Mouse (Mus musculus) heart, postnatal 4 days (tissue): ENCODE results near the gene Wfdc16. TPM values are rescaled to one million over a fixed set of nuclear protein-coding genes. Genes with fewer than 3 reads are reported as not detected.
A peak's percentile ranks its signal among the peaks of the same experiment; 100 is the strongest.

Experiments
- DNase-seq: peaks from one replicate; pipeline ENCODE4 v3.0.0; 2021
- total RNA-seq, 2 experiments: library from RNA; stranded (reverse); gene quantifications; 2 replicates each; pipeline ENCODE4 v1.2.3; 2021

The Wfdc16 gene
- not detected for total RNA-seq

DNA sequence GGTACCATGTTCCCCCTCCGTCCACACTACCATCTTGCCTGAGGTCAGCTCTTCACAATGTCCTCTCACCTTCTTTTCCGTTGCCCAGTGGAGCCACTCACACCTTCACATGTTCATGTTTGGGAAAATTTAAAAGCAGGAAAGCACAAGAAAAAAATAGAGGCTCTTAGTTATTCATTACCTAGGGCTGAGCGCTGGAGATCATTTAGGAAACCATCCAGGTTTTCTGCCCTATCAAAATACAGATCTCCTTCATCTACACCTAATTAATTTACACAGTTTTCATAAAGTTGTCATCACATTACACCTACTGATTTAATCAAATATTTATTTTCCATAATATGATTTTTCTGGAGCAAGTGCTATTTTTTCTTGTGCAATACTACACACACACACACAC lies at the start of gene Wfdc16:
TSS of gene Wfdc16 (minus strand) at position 101 of the 400 bp plus-strand sequence.
- DNase-seq, result no peak

DNA sequence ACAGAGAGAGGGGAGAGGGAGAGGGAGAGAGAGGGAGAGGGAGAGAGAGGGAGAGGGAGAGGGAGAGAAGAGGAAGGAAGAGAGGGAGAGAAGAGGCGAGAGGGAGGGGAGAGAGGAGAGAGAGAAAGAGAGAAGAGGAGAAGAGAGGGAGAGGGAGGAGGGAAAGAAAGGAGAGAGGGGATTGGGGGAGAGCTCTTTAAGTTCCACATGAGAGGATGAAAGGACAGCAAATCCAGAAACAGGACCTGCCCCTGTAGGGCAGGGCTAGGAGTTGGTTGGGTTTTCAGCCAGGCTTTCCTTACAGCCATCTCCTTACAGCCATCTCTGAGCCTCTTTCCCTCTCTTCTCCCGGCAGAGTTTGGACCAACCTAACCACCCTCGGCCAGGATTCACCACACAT lies 46.2 kb upstream of the Wfdc16 start, which contains the start of gene Wfdc13:
TSS of gene Wfdc13 (plus strand) at position 301 of the 400 bp plus-strand sequence.
- no peak for DNase-seq

DNA sequence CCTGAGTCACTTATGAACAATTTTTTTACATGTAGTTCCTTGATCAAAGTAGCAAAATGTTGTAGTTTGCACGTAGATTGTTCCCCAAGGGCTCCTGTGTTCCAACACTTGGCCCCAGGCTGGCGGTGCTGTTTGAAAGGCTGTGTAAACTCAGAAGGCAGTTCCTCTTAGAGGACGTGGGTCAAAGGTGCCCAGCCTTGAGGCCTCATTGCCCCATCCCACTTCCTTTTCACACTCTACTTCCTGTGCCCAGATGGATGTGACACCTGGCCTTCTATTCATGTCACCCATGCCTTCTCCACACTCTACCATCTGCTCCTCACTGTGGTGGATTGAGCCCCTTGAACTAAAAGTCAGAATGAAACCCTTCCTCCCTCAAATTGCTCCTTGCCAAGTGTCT lies 41.3 kb upstream of the Wfdc16 start:
- DNase-seq, result no peak

DNA sequence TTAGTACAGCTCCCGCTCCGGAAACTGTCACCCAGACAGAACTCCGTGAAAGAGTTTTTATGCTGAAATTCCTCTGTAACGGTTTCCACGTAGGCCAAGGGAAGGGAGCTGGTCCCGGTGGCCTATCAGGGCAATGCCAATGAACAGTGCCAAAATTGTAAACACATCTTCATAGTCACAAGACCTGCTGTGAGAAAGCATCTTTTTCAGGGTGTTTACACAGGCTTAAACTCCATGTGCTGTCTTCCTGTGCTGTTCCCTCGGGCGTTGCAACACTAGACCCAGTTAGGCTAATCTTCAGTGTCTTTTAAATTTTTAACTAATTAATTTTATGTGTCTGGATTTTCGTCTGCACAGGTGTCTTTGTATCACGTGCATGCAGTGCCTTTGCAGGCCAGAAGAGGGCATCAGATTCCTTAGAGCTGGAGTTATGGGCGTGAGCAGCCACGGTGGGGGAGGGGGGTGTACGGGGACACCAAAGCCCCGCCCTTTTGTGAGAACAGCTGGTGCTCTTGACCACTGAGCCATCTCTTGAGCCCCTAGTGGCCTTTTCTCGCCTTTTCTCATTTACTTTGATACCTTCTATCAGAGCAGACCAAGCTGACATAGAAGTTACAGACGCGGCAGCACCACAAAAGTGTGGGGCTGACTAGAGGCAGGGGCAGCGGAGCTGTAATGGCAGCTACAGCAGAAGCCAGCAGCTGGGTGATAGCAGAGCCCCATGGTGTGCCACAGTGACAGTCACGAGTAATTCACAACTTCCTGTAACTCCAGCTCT lies 40.4 kb upstream of the Wfdc16 start:
- DNase-seq, result peak; percentile 83

DNA sequence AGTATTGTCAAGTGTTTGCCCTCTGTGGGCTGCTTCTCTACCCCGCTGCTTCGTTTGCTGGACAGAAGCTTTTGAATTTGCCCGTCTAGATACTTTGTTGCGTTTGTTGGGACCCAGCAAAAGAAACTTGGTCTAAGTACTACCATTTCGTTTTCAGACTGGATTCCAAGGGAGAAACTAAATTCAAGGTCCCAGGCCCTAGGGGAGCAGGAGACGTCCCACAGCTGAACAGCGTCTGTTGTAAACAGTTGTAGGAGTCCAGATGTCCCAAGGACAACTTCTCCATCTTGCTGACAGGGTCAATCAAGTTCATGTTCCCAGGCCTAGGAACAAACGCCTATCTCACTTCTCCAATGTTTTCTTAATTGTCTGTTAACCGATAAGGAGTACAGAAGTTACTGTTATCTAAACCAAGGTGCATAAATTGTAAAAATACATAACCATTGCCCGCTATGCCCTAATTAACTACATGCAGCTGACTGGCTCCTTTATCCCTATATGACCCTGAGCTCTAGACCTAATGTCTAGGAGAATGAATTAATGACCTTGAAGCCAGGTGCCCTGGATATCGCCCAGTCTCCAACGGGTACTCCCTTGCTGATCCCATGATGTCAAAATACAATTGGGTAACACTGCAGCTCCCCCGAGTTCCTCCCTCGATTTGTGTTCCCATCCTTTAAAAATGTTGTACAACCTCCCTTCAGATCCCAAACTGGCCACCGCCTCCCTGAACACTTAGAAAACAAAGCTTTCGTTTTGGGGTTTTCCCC lies 38.5 kb upstream of the Wfdc16 start:
- no peak for DNase-seq

DNA sequence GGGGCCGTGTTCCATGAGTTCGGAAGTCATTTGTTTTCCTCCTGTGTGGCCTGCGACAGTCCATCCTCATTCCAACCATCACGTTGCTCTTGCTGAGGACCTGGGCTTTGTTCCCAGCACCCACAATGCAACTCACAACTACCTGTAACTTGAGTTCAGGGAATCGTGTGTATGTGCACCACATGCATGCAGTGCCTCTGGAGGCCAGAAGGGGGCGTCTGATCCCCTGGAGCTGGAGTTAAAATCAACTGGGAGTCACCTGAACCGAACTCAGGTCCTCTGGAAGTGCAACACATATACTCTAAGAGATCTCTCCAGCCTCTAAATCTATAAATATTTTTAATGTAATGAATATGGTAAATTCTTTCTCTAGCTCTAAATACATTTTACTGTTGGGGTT lies 37.5 kb upstream of the Wfdc16 start:
- DNase-seq, result no peak

DNA sequence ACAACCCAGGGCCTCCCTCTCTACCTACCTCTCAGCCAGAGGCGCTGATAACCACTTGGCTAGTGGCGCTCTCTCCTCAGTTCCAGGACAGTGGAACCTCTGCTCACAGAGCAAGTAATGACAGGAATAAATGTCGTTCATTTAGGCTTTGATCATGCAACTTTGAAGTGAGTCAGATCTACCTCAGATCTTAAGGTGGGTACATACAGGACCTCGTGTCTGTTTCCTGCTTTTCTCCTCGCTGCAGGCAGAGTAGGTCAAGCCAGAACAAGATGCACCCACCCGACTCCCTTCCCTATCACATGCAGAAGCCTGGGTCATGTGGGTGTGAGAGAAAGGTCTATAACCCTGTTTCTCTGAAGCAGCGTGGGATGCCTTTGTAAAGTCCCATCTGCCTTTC lies 35.4 kb upstream of the Wfdc16 start, which contains the start of gene Wfdc11:
TSS of gene Wfdc11 (minus strand) at position 101 of the 400 bp plus-strand sequence.
- no peak for DNase-seq

DNA sequence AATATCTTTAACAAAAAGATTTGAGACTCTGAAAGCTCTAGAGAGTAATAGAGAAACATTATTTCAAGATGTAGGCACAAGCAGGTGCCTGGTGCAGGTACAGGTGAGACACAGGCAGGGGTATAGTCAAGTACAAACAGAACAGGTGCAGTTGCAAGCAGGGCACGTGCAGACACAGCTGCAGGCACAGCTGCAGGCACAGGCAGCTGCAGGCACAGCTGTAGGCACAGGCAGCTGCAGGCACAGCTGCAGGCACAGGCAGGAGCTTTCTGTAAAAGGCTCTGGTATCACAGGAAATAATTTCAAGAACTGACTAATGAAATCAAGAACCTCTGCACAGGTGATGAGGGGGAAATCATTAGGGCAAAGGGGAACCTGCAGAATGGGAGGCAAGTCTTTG lies 32.3 kb upstream of the Wfdc16 start:
- DNase-seq, result no peak

DNA sequence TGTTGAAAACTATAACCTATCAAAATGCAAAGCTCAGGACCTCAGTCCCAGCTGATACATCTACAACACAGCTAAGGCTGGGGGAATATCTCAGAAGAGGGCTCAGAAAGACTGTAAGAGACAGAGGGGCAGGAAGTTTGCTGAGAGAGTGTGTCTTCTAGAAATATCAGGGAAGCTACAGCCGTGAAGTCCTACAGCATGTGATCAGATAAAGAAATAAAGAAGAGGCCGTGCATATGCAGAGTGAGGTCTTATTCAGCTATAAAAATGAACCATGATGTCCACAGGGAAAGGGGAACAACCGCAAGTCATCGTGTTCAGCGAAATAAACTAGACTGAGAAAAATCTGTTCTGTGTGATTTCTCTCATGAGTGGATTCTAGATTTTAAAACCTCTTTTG lies 31.7 kb upstream of the Wfdc16 start:
- DNase-seq, result no peak

DNA sequence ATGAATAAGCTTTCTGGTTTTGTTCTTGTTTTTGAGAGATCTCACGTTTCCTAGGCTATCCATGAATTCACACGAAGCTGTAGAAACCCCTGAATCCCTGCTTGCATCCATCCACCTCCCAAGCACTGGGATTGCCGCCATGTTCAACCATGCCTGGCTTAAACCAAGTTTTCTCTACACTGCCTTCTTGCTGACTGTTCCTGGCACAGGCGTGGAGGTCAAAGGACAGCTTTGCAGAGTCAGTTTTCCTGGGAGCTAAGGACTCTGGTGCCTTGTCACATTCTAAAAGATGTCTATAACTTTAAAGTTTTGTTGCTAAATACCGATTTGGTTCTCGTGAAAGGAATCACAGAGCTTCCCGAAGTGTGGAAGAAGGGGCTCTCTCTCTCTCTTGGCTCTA lies 26.3 kb upstream of the Wfdc16 start:
- no peak for DNase-seq

DNA sequence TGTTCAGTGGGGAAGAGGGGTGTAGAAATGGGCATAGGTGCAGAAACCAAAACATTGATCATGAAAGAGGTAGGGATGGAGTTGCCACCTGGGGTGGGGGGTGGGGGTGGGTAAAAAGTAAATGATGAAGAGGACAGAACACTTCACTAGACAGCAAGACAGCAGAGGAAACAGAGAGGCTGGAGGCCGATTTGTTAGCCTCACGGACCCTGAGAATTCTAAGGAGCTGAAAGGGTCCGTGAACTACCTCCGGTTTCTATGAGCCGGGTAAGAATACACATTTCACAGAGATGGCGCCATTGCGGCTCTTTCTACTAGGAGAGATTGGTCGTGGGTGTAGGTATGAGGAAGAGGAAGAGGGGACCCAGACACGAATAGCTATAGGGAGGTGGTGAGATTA lies 17.9 kb upstream of the Wfdc16 start, which contains the start of gene Wfdc9:
TSS of gene Wfdc9 (minus strand) at position 101 of the 400 bp plus-strand sequence.
- no peak for DNase-seq

DNA sequence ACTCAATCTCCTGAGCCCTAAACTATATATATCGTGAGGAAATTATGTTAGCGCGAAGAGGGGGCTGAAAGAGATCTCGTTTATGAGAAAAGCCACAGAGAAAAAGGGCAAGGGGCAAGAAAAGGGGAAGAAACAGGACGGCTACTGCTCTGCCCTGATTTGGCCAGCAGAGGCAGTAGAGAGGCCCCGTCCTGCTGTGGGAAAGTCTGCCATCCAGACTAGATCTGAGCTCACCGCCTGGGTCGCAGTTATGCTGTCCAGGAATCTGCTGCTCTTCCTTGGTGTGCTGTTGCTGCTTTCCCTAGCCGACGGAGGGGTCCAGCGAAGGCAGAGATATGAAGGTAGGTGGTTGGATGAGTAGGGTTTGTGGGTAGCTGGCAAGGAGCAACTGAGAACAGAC lies 17.3 kb upstream of the Wfdc16 start, which contains the start of gene Wfdc10:
TSS of gene Wfdc10 (plus strand) at position 189 of the 400 bp plus-strand sequence.
- peak; percentile 65 for DNase-seq

DNA sequence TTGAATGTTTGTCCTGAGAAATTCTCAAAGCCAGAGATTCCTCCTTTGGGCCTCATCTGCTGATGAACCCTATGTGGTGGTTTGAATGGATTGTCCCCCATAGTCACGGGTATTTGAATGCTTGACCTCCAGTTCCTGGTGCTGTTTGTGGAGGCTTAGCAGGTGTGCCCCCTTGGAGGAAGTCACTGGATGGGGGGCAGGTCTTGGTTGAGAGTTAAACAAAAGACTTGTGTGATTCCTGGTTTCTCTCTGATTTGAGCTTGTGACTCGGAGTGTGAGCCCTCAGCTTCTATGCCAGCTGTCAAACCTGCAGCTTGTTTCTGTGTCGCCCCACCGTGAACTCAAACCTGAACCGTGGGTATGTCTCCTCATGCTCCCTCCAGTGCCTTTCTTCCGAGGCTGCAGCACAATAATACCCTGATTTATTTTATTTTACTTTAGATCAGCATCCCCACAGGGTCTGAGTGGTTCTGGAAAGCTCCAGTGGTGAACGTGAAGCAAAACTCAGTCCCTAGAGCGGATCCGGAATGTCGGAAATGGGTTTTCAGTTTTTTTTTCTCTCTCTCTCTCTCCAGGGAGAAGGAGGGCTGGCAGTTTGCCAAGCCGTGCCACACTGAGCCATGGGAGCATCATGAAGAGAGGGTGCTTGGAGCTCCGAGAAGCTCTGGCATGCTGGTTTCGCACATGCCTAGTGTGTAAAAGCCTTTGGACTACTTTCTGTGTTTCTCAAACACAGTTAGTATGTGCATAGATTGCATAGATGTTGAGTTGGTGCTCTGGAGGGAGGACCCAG lies 3.5 kb upstream of the Wfdc16 start:
- peak; percentile 14 for DNase-seq

DNA sequence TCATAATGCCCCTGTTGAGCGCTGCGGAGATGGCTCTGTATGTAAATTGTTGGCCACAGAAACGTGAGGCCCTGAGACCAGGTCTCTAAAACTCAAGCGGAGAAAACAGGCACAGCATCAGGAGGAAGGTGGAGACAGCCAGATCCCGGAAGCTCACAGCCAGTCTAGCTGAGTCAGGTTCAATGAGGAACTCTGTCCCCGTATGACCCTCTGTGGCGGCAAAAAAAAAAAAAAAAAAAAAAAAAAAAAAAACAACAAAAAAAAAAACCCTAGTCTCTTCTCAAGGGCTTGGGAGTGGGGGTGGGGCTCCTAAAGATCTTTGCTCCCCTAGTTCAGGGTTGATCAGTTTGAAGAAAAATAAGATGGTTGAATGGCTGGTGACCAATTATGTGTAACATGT lies 2.5 kb upstream of the Wfdc16 start:
- DNase-seq, result no peak

DNA sequence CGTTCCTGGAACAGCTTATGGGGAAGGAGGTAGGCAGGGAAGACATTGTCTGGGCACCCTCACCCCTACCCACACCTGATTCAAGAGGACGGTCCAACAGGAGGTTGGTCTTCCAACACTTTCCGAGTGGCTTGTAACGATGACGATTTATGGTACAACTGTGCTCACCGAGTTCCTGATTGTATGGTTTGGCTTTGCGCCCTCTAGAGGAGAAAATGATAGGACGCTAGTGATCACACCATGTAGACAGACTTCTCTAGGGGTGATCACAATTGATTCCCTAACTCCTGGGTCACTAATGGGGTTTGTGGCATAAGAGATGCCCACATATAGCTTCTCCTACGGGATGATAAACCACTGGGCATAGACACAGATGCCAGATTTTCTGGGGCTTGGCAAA lies 3.3 kb downstream of the Wfdc16 start:
- no peak for DNase-seq

DNA sequence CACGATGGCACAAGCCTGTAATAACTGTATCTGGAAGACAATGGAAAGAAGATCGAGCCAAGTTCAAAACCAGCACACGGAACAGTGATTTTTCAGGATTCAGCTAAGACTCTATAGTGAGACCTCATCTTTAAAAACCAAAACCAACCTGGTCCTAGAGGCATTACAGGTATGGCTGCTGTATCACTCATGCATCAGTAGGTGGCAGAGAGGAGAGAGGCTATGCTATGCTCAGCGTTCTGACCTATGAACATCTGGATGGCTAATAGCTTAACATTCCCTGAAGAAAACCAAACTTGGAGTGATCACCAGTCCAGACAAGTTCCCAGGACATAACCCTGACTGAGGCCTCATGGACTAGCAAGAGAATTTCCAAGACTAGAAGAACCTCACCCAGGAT lies 16.8 kb downstream of the Wfdc16 start:
- DNase-seq, result no peak

DNA sequence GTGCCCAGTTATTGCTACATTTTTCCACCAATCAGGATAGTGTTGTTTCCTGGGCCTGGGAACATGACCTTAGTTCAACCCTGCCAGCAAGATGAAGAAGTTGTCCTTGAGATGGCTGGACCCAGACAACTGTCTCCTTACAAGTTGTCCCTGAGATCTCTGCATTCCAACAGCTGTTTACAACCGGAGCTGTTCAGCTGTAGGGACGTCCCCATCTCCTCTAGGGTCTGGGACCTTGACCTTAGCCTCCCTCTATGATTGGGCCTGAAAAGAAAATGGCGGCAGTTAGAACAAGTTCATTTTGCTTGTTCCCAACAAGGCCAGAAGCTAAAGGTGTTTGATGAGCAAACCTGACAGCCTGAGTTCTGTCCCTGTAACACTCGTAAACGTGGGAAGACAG lies 19.5 kb downstream of the Wfdc16 start:
- no peak for DNase-seq

DNA sequence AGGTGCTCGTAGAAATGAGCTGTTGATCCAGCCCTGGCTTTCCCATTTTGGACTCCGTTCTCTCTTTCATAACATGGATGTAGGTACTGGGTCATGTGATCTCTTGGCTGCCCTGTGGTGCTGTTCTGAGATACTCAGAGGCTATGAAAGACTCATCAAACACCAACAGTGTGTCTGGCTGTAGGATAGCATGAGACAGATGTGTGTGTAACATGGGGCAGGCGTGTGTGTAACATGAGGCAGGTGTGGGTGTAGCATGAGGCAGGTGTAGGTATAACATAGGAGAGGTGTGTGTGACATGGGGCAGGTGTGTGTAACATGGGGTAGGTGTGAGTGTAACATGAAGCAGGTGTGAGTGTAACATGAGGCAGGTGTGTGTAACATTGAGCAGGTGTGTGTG lies 23.2 kb downstream of the Wfdc16 start:
- DNase-seq, result no peak

DNA sequence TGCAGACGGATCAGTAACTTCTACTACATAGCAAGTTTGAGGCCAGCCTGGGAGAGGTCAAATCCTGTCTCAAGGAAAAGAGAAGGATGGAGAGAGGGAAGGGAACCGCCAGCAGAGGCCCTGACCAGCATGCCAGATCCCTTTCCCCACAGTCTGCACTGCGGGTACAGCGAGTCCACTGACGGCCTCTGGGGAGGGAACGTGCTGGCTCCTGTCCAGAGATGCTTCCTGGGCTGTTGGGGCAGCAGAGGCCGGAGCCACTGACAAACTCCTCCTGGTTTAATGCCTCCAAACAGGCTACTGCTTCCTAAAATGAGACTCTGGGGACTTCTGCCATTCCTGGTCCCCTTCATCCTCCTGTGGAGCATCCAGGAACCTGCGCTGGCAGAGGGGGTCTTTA lies 25.1 kb downstream of the Wfdc16 start, which contains the start of the genes Wfdc6b and Wfdc8:
TSS of gene Wfdc6b (plus strand) at position 52 of the 400 bp plus-strand sequence.
TSS of gene Wfdc8 (minus strand) at position 156 of the 400 bp plus-strand sequence.
- peak; percentile 55 for DNase-seq

DNA sequence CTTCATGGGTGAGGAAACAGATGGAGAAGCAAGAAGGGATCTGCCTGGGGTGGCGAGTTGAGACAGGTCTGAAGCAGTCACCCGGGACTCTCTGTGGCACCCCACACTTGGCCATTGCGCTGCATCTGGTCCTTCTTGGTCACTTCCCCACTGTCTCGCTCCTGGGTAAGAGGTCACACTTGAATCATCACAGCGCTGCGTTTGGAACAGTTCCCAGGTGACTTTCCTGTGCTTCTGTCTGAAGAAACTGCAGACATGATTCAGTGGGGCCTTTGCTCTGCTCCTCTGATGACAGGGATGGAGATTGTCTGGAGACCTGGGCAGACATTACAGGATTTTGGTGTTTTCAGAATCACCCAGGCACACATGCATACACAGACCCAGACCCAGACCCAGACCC lies 29.8 kb downstream of the Wfdc16 start:
- no peak for DNase-seq

DNA sequence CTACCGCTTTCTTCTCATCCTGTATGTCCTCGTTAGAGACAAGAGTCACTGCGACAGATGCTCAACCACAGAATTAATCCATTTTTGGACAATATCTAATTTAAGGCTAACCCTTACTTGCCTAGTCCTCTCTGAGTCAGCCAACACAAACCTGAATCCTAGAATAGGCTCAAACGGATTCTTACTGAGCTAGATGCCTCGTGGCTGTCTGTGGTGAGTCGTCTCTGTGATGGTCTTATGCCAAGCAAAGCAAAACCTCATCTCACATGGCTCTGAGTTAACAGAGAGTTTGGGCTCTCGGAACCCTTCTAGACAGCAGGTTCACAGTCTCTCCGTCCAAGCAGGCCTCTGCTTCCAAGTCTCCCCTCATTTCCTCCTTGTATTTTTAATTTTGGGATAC lies 34.2 kb downstream of the Wfdc16 start:
- no peak for DNase-seq

DNA sequence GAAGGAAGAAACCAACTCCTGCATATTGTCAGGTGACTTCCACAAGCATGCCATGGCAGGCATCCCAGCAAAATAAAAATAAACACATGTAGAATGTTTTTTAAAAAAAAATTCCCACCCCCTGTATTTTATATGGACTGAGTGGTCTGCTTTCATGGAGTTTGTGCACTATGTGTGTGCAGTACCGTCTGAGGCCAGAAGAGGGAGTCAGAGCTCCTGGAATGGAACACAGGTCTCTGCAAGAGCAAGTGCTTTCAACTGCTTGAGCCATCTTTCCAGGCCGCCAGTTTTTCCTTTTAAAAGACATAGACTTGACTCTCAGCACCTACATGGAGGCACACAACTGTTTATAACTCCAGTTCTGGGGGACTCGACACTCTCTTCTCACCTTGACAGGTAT lies 35.1 kb downstream of the Wfdc16 start:
- no peak for DNase-seq

DNA sequence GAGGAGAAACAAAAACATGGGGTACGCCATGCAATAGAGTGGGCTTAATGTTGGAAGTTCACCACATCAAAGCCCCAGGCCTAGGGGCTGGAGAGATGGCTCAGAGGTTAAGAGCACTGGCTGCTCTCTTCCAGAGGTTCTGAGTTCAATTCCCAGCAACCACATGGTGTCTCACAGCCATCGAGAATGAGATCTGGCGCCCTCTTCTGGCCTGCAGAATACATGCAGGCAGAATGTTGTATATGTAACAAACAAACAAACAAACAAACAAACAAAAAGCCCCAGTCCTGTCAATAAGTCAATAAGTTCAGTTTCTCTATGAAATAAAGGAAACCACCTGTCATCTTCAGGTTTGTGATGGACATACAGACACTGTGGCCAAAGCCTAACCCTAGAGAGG lies 38.4 kb downstream of the Wfdc16 start:
- DNase-seq, result no peak
